35 mouse cellular contexts compared by ENCODE assay signal in genomic region chr6:77343781-77344180, GRCm38 (mm10).
"Had no signal": no experiment of that assay in that cellular context is flagged by ENCODE, and none has a peak within 500 bp of the region (broad histone marks: within the 10 kb centered on the region; RNA-seq: fewer than 3 reads in every experiment).

No protein-coding gene starts in this region.

- H3K4me3 ChIP-seq: heart, embryonic 12.5 days; heart, embryonic 13.5 days; heart, embryonic 15.5 days; hindbrain, embryonic 10.5 days; hindbrain, embryonic 12.5 days; hindbrain, embryonic 13.5 days; hindbrain, embryonic 15.5 days; intestine, embryonic 15.5 days; kidney, embryonic 15.5 days; layer of hippocampus, adult 2 months; left cerebral cortex, adult 2 months had no signal

- H3K27ac ChIP-seq: heart, embryonic 13.5 days; heart, embryonic 15.5 days; hindbrain, embryonic 10.5 days; hindbrain, embryonic 12.5 days; hindbrain, embryonic 13.5 days; hindbrain, embryonic 14.5 days; hindbrain, embryonic 15.5 days; hindbrain, postnatal 0 days; intestine, embryonic 15.5 days; kidney, embryonic 15.5 days; kidney, postnatal 0 days; layer of hippocampus, adult 2 months; left cerebral cortex, adult 2 months had no signal

- H3K9me3 ChIP-seq: heart, embryonic 12.5 days; heart, embryonic 13.5 days; heart, embryonic 15.5 days; hindbrain, embryonic 10.5 days; hindbrain, embryonic 12.5 days; hindbrain, embryonic 13.5 days; hindbrain, embryonic 15.5 days; intestine, embryonic 15.5 days; kidney, embryonic 15.5 days had no signal

- DNase-seq: heart, postnatal 10 days; heart, postnatal 14 days; heart, postnatal 36 days; heart, postnatal 4 days; kidney, adult 11 months; kidney, adult 18-20 months; kidney, adult 2 months; kidney, adult 8-10 months; kidney, adult 9 months; kidney, postnatal 10 days; kidney, postnatal 14 days; kidney, postnatal 25 days; kidney, postnatal 36 days; kidney, postnatal 4 days; layer of hippocampus, adult 9-11 months; layer of hippocampus, postnatal 36 days had no signal

- H3K36me3 ChIP-seq: heart, embryonic 12.5 days; heart, embryonic 13.5 days; heart, embryonic 15.5 days; hindbrain, embryonic 10.5 days; hindbrain, embryonic 12.5 days; hindbrain, embryonic 13.5 days; hindbrain, embryonic 15.5 days; intestine, embryonic 15.5 days; kidney, embryonic 15.5 days had no signal

- H3K9ac ChIP-seq: heart, embryonic 12.5 days; heart, embryonic 13.5 days; heart, embryonic 15.5 days; hindbrain, embryonic 12.5 days; hindbrain, embryonic 13.5 days; hindbrain, embryonic 14.5 days; hindbrain, embryonic 15.5 days; intestine, embryonic 15.5 days; kidney, embryonic 15.5 days had no signal

- H3K4me1 ChIP-seq: heart, embryonic 12.5 days; heart, embryonic 13.5 days; heart, embryonic 15.5 days; hindbrain, embryonic 10.5 days; hindbrain, embryonic 12.5 days; hindbrain, embryonic 13.5 days; intestine, embryonic 15.5 days; kidney, embryonic 15.5 days had no signal

- H3K27me3 ChIP-seq: heart, embryonic 12.5 days; heart, embryonic 13.5 days; heart, embryonic 15.5 days; hindbrain, embryonic 12.5 days; hindbrain, embryonic 13.5 days; hindbrain, embryonic 15.5 days; intestine, embryonic 15.5 days; kidney, embryonic 15.5 days had no signal

- H3K4me2 ChIP-seq: heart, embryonic 11.5 days; heart, embryonic 12.5 days; heart, embryonic 13.5 days; heart, embryonic 15.5 days; hindbrain, embryonic 12.5 days; hindbrain, embryonic 13.5 days; hindbrain, embryonic 14.5 days; hindbrain, embryonic 15.5 days; intestine, embryonic 15.5 days; kidney, embryonic 15.5 days had no signal

- ATAC-seq: hindbrain, embryonic 16.5 days; hindbrain, postnatal 0 days; inflammation-experienced regulatory T-cells, adult 6 months; intestine, embryonic 15.5 days; intestine, embryonic 16.5 days; intestine, postnatal 0 days had no signal
